Mouse (Mus musculus) limb, embryonic 12.5 days (tissue): ENCODE results near the gene Elk3. TPM values are rescaled to one million over a fixed set of nuclear protein-coding genes. Genes with fewer than 3 reads are reported as not detected.

Experiments
- ATAC-seq: fragments of 200-750 bp; cut with Nextera tagmentation; 2 replicates; pipeline ENCODE4 v1.8.0; 2017; ENCODE audit warnings: low read depth, moderate TSS enrichment; ENCODE audit not compliant: insufficient number of reproducible peaks, insufficient read depth, low FRiP score, low TSS enrichment
- H3K27ac ChIP-seq: fragments of 300-500 bp; sonication (generic); 2 replicates; pipeline ENCODE4 v1.5.1; 2016; ENCODE audit warnings: mild to moderate bottlenecking, moderate library complexity
- H3K27me3 ChIP-seq: fragments of 300-500 bp; sonication (generic); 2 replicates; pipeline ENCODE4 v1.6.1; 2016; ENCODE audit warnings: mild to moderate bottlenecking, moderate library complexity
- H3K36me3 ChIP-seq: fragments of 300-500 bp; sonication (generic); 2 replicates; pipeline ENCODE4 v1.6.1; 2016; ENCODE audit warnings: mild to moderate bottlenecking, moderate library complexity
- H3K4me1 ChIP-seq: fragments of 300-500 bp; sonication (generic); replicated peaks from 2 replicates; pipeline ENCODE4 v1.6.1; 2016
- H3K4me2 ChIP-seq: fragments of 300-500 bp; sonication (generic); 2 replicates; pipeline ENCODE4 v1.6.1; 2016; ENCODE audit warnings: mild to moderate bottlenecking, moderate library complexity
- H3K4me3 ChIP-seq: fragments of 300-500 bp; sonication (generic); replicated peaks from 2 replicates; pipeline ENCODE4 v1.5.1; 2016; ENCODE audit warnings: mild to moderate bottlenecking
- H3K9ac ChIP-seq: fragments of 300-500 bp; sonication (generic); replicated peaks from 2 replicates; pipeline ENCODE4 v1.6.1; 2016; ENCODE audit warnings: mild to moderate bottlenecking, moderate library complexity
- H3K9me3 ChIP-seq: fragments of 300-500 bp; sonication (generic); 2 replicates; pipeline ENCODE4 v1.6.1; 2016; ENCODE audit warnings: mild to moderate bottlenecking, moderate library complexity
- WGBS: fragments of 180-500 bp; shearing (Covaris S2); methylation state at CpG from one replicate; pipeline ENCODE4 v1.1.7; 2016; 5-methylcytosine and 5-hydroxymethylcytosine counted together
- polyA plus RNA-seq: library from polyadenylated mRNA; unstranded; fragments of >200 nt; fragmentation: Nextera tagmentation; extraction: Ambion mirVana; gene quantifications from 2 replicates; pipeline ENCODE4 v1.2.1, GENCODE M21; 2016

Elk3 gene
- polyA plus RNA-seq, 1 experiment from 2014 or later: 47.2 TPM

GRCm38 (mm10) chr10:93252661-93253060 lies 58.3 kb downstream of the Elk3 start:
- H3K4me1 ChIP-seq: peaks cover 66% of the 10 kb centered on the region
- H3K4me2 ChIP-seq: no peak overlapping the region
- H3K9me3 ChIP-seq: no peaks in the 10 kb centered on the region
- no peak for ATAC-seq
- no peak overlapping the region for H3K9ac ChIP-seq
- no peak overlapping the region for H3K4me3 ChIP-seq
- 92% methylated on average over 2 of the region's 2 CpGs for WGBS
- no peak overlapping the region for H3K27ac ChIP-seq
- H3K36me3 ChIP-seq: peaks cover 64% of the 10 kb centered on the region
- no peaks in the 10 kb centered on the region for H3K27me3 ChIP-seq

GRCm38 (mm10) chr10:93251426-93251825 lies 59.5 kb downstream of the Elk3 start:
- 80% methylated on average over 8 of the region's 8 CpGs for WGBS

GRCm38 (mm10) chr10:93250436-93251317 lies 60.3 kb downstream of the Elk3 start:
- H3K27me3 ChIP-seq: no peaks in the 10 kb centered on the region
- H3K36me3 ChIP-seq: peaks cover 76% of the 10 kb centered on the region
- WGBS: 79% methylated on average over 24 of the region's 24 CpGs
- H3K4me2 ChIP-seq: no peak overlapping the region
- H3K4me1 ChIP-seq: peaks cover 57% of the 10 kb centered on the region
- H3K27ac ChIP-seq: peak overlapping the region; percentile 82
- ATAC-seq: no peak
- no peak overlapping the region for H3K4me3 ChIP-seq
- no peaks in the 10 kb centered on the region for H3K9me3 ChIP-seq
- H3K9ac ChIP-seq: no peak overlapping the region

More at GRCm38 (mm10) chr10:93251426-93251825, 59.5 kb downstream of the Elk3 start:
- peaks cover 72% of the 10 kb centered on the region for H3K36me3 ChIP-seq
- H3K9ac ChIP-seq: no peak overlapping the region
- ATAC-seq: no peak
- H3K4me1 ChIP-seq: peaks cover 58% of the 10 kb centered on the region
- peak overlapping the region; percentile 82 for H3K27ac ChIP-seq
- H3K4me3 ChIP-seq: no peak overlapping the region
- no peaks in the 10 kb centered on the region for H3K27me3 ChIP-seq
- H3K4me2 ChIP-seq: no peak overlapping the region
- no peaks in the 10 kb centered on the region for H3K9me3 ChIP-seq

- H3K36me3 ChIP-seq: peaks cover 76% of the 10 kb centered on the region
- no peaks in the 10 kb centered on the region for H3K27me3 ChIP-seq
- no peak for ATAC-seq
- H3K4me2 ChIP-seq: no peak overlapping the region
- no peaks in the 10 kb centered on the region for H3K9me3 ChIP-seq
- WGBS: 81% methylated on average over 7 of the region's 7 CpGs
- H3K4me1 ChIP-seq: peaks cover 51% of the 10 kb centered on the region
- H3K27ac ChIP-seq: peak overlapping the region; percentile 82
- H3K9ac ChIP-seq: no peak overlapping the region
- no peak overlapping the region for H3K4me3 ChIP-seq
Measured at GRCm38 (mm10) chr10:93249901-93250300, 61.0 kb downstream of the Elk3 start.

GRCm38 (mm10) chr10:93248416-93248815 lies 62.5 kb downstream of the Elk3 start:
- Histone ChIP-seq H3K4me1 (peaks cover 49% of the 10 kb centered on the region), H3K27ac (no peak overlapping the region), H3K9me3 (no peaks in the 10 kb centered on the region), H3K4me2 (no peak overlapping the region), H3K4me3 (no peak overlapping the region), H3K27me3 (no peaks in the 10 kb centered on the region), H3K9ac (no peak overlapping the region), H3K36me3 (peaks cover 65% of the 10 kb centered on the region)
- ATAC-seq: no peak
- WGBS: 74% methylated on average over 8 of the region's 8 CpGs

- peaks cover 49% of the 10 kb centered on the region for H3K4me1 ChIP-seq
- H3K9me3 ChIP-seq: no peaks in the 10 kb centered on the region
- H3K36me3 ChIP-seq: peaks cover 60% of the 10 kb centered on the region
- H3K4me2 ChIP-seq: no peak overlapping the region
- WGBS: 34% methylated on average over 6 of the region's 6 CpGs
- no peak for ATAC-seq
- H3K4me3 ChIP-seq: no peak overlapping the region
- no peaks in the 10 kb centered on the region for H3K27me3 ChIP-seq
- H3K27ac ChIP-seq: peak overlapping the region; percentile 62; the same call in 1 of the 2 replicates
- no peak overlapping the region for H3K9ac ChIP-seq
Measured at GRCm38 (mm10) chr10:93247902-93248301, 63.0 kb downstream of the Elk3 start.

- H3K27ac ChIP-seq: peak overlapping the region; percentile 62
- no peaks in the 10 kb centered on the region for H3K9me3 ChIP-seq
- H3K36me3 ChIP-seq: peaks cover 55% of the 10 kb centered on the region
Measured at GRCm38 (mm10) chr10:93247422-93247821, 63.5 kb downstream of the Elk3 start.

GRCm38 (mm10) chr10:93246185-93246920 lies 64.6 kb downstream of the Elk3 start:
- Histone ChIP-seq H3K4me3 (no peak overlapping the region), H3K27ac (peak overlapping the region; percentile 41; the same call in 1 of the 2 replicates), H3K4me2 (no peak overlapping the region), H3K27me3 (no peaks in the 10 kb centered on the region), H3K9me3 (no peaks in the 10 kb centered on the region), H3K9ac (no peak overlapping the region), H3K4me1 (peaks cover 39% of the 10 kb centered on the region), H3K36me3 (peaks cover 52% of the 10 kb centered on the region)
- 95% methylated on average over 7 of the region's 7 CpGs for WGBS
- ATAC-seq: no peak

More at GRCm38 (mm10) chr10:93247422-93247821, 63.5 kb downstream of the Elk3 start:
- ATAC-seq: no peak
- H3K27me3 ChIP-seq: no peaks in the 10 kb centered on the region
- 90% methylated on average over 12 of the region's 12 CpGs for WGBS
- peaks cover 46% of the 10 kb centered on the region for H3K4me1 ChIP-seq
- no peak overlapping the region for H3K4me3 ChIP-seq
- no peak overlapping the region for H3K9ac ChIP-seq
- no peak overlapping the region for H3K4me2 ChIP-seq

- Histone ChIP-seq H3K4me1 (peaks cover 25% of the 10 kb centered on the region), H3K4me3 (no peak overlapping the region), H3K4me2 (no peak overlapping the region), H3K36me3 (peaks cover 51% of the 10 kb centered on the region), H3K27me3 (no peaks in the 10 kb centered on the region), H3K27ac (no peak overlapping the region; the same call in 1 of the 2 replicates), H3K9ac (no peak overlapping the region), H3K9me3 (no peaks in the 10 kb centered on the region)
- no peak; the same call in 1 of the 2 replicates for ATAC-seq
- 81% methylated on average over 10 of the region's 10 CpGs for WGBS
Measured at GRCm38 (mm10) chr10:93244209-93244705, 66.7 kb downstream of the Elk3 start.

- no peaks in the 10 kb centered on the region for H3K27me3 ChIP-seq
- peaks cover 52% of the 10 kb centered on the region for H3K36me3 ChIP-seq
- H3K4me2 ChIP-seq: no peak overlapping the region
- WGBS: 15% methylated on average over 5 of the region's 5 CpGs
- H3K9me3 ChIP-seq: no peaks in the 10 kb centered on the region
- peaks cover 16% of the 10 kb centered on the region for H3K4me1 ChIP-seq
- H3K27ac ChIP-seq: no peak overlapping the region
- no peak for ATAC-seq
- no peak overlapping the region for H3K4me3 ChIP-seq
- no peak overlapping the region for H3K9ac ChIP-seq
Measured at GRCm38 (mm10) chr10:93242861-93243260, 68.1 kb downstream of the Elk3 start.

GRCm38 (mm10) chr10:93242208-93242607 lies 68.7 kb downstream of the Elk3 start:
- Histone ChIP-seq H3K4me3 (no peak overlapping the region), H3K27me3 (no peaks in the 10 kb centered on the region), H3K4me1 (peaks cover 11% of the 10 kb centered on the region), H3K4me2 (no peak overlapping the region), H3K9me3 (no peaks in the 10 kb centered on the region), H3K36me3 (peaks cover 50% of the 10 kb centered on the region), H3K9ac (no peak overlapping the region), H3K27ac (no peak overlapping the region)
- WGBS: 25% methylated on average over 3 of the region's 3 CpGs
- ATAC-seq: no peak
